Mouse (Mus musculus): ENCODE results near the gene Wwc1. TPM values are rescaled to one million over a fixed set of nuclear protein-coding genes. Genes with fewer than 3 reads are reported as not detected.

Gene Wwc1
- polyA plus RNA-seq, 1 experiment from 2014 or later, result 10.3 TPM

- H3K4me1 ChIP-seq (ENCODE audit: control insufficient read depth, insufficient read depth, low read length), result peaks cover 23% of the 10 kb centered on the region
- H3K9ac ChIP-seq (replicated peaks; ENCODE audit: low read length), result no peak overlapping the region
- H3K27me3 ChIP-seq (ENCODE audit: control insufficient read depth, insufficient read depth, low read length), result no peaks in the 10 kb centered on the region
- no peaks in the 10 kb centered on the region for H3K9me3 ChIP-seq (ENCODE audit: control insufficient read depth, low read length)
- no peak overlapping the region for H3K4me3 ChIP-seq (replicated peaks; ENCODE audit: low read depth, low read length)
- H3K4me2 ChIP-seq (ENCODE audit: low read length), result no peak overlapping the region
- H3K27ac ChIP-seq (replicated peaks; ENCODE audit: low read depth, low read length), result no peak overlapping the region
- ATAC-seq (ENCODE audit: low FRiP score, low TSS enrichment) (no peak), DNase-seq (no peak)
- WGBS, result 95% methylated on average over 9 of the region's 9 CpGs
- 0 out of 2 replicates have a peak, but pooled peaks cover 8% of the 10 kb centered on the region for H3K36me3 ChIP-seq (ENCODE audit: control insufficient read depth, insufficient read depth, low read length)
Observed at GRCm38 (mm10) chr11:35870961-35871360, 109.4 kb downstream of the Wwc1 start.

- Histone ChIP-seq H3K27me3 (ENCODE audit: control insufficient read depth, insufficient read depth, low read length) (no peaks in the 10 kb centered on the region), H3K27ac (replicated peaks; ENCODE audit: low read depth, low read length) (peak overlapping the region; percentile 89), H3K36me3 (ENCODE audit: control insufficient read depth, insufficient read depth, low read length) (0 out of 2 replicates have a peak, but pooled peaks cover 8% of the 10 kb centered on the region), H3K4me1 (ENCODE audit: control insufficient read depth, insufficient read depth, low read length) (peaks cover 29% of the 10 kb centered on the region), H3K4me3 (replicated peaks; ENCODE audit: low read depth, low read length) (no peak overlapping the region), H3K4me2 (ENCODE audit: low read length) (no peak overlapping the region), H3K9ac (replicated peaks; ENCODE audit: low read length) (no peak overlapping the region), H3K9me3 (ENCODE audit: control insufficient read depth, low read length) (no peaks in the 10 kb centered on the region)
- ATAC-seq (ENCODE audit: low FRiP score, low TSS enrichment) (no peak), DNase-seq (peak; percentile 55)
- 24% methylated on average over 7 of the region's 7 CpGs for WGBS
Observed at GRCm38 (mm10) chr11:35866140-35866539, 114.2 kb downstream of the Wwc1 start.

- H3K27ac ChIP-seq (replicated peaks; ENCODE audit: low read depth, low read length), result peak overlapping the region; percentile 89
- H3K36me3 ChIP-seq (ENCODE audit: control insufficient read depth, insufficient read depth, low read length), result peaks cover 8% of the 10 kb centered on the region; the same call in 1 of the 2 replicates
- peak overlapping the region; percentile 17; the same call in 1 of the 2 replicates for H3K9ac ChIP-seq (replicated peaks; ENCODE audit: low read length)
- no peaks in the 10 kb centered on the region for H3K27me3 ChIP-seq (ENCODE audit: control insufficient read depth, insufficient read depth, low read length)
- 5% methylated on average over 9 of the region's 9 CpGs for WGBS
- peak; percentile 93 for DNase-seq
- peak overlapping the region; percentile 44 for H3K4me2 ChIP-seq (ENCODE audit: low read length)
- peaks cover 29% of the 10 kb centered on the region for H3K4me1 ChIP-seq (ENCODE audit: control insufficient read depth, insufficient read depth, low read length)
- no peaks in the 10 kb centered on the region for H3K9me3 ChIP-seq (ENCODE audit: control insufficient read depth, low read length)
- peak; percentile 89 for ATAC-seq (ENCODE audit: low FRiP score, low TSS enrichment)
- H3K4me3 ChIP-seq (replicated peaks; ENCODE audit: low read depth, low read length), result no peak overlapping the region
Observed at GRCm38 (mm10) chr11:35864981-35865604, 115.2 kb downstream of the Wwc1 start.

- Histone ChIP-seq H3K27me3 (ENCODE audit: control insufficient read depth, insufficient read depth, low read length) (no peaks in the 10 kb centered on the region), H3K27ac (replicated peaks; ENCODE audit: low read depth, low read length) (0 out of 2 replicates have a peak overlapping the region, but pooled peaks have one; percentile 89), H3K4me3 (replicated peaks; ENCODE audit: low read depth, low read length) (no peak overlapping the region), H3K4me1 (ENCODE audit: control insufficient read depth, insufficient read depth, low read length) (peaks cover 29% of the 10 kb centered on the region), H3K9ac (replicated peaks; ENCODE audit: low read length) (no peak overlapping the region), H3K36me3 (ENCODE audit: control insufficient read depth, insufficient read depth, low read length) (peaks cover 2% of the 10 kb centered on the region; the same call in 1 of the 2 replicates), H3K9me3 (ENCODE audit: control insufficient read depth, low read length) (no peaks in the 10 kb centered on the region), H3K4me2 (ENCODE audit: low read length) (no peak overlapping the region)
- ATAC-seq (ENCODE audit: low FRiP score, low TSS enrichment) (no peak), DNase-seq (no peak)
- WGBS, result 83% methylated on average over 5 of the region's 5 CpGs
Observed at GRCm38 (mm10) chr11:35863653-35864052, 116.7 kb downstream of the Wwc1 start.

GRCm38 (mm10) chr11:35857395-35858067, 122.8 kb downstream of the Wwc1 start:
- Histone ChIP-seq H3K4me1 (ENCODE audit: control insufficient read depth, insufficient read depth, low read length) (peaks cover 27% of the 10 kb centered on the region), H3K27me3 (ENCODE audit: control insufficient read depth, insufficient read depth, low read length) (no peaks in the 10 kb centered on the region), H3K27ac (replicated peaks; ENCODE audit: low read depth, low read length) (peak overlapping the region; percentile 82), H3K36me3 (ENCODE audit: control insufficient read depth, insufficient read depth, low read length) (no peaks in the 10 kb centered on the region; the same call in 1 of the 2 replicates), H3K4me3 (replicated peaks; ENCODE audit: low read depth, low read length) (no peak overlapping the region), H3K9ac (replicated peaks; ENCODE audit: low read length) (no peak overlapping the region), H3K9me3 (ENCODE audit: control insufficient read depth, low read length) (no peaks in the 10 kb centered on the region), H3K4me2 (ENCODE audit: low read length) (no peak overlapping the region)
- WGBS, result 63% methylated on average over 12 of the region's 12 CpGs
- no peak for DNase-seq
- no peak for ATAC-seq (ENCODE audit: low FRiP score, low TSS enrichment)

GRCm38 (mm10) chr11:35856359-35857040, 123.8 kb downstream of the Wwc1 start:
- DNase-seq, result peak; percentile 88
- peak; percentile 89 for ATAC-seq (ENCODE audit: low FRiP score, low TSS enrichment)
- 10% methylated on average over 11 of the region's 11 CpGs for WGBS
- H3K36me3 ChIP-seq (ENCODE audit: control insufficient read depth, insufficient read depth, low read length), result no peaks in the 10 kb centered on the region; the same call in none of the 2 replicates
- H3K4me2 ChIP-seq (ENCODE audit: low read length), result 0 out of 2 replicates have a peak overlapping the region, but pooled peaks have one; percentile 10
- no peak overlapping the region for H3K9ac ChIP-seq (replicated peaks; ENCODE audit: low read length)
- peaks cover 27% of the 10 kb centered on the region for H3K4me1 ChIP-seq (ENCODE audit: control insufficient read depth, insufficient read depth, low read length)
- no peak overlapping the region for H3K4me3 ChIP-seq (replicated peaks; ENCODE audit: low read depth, low read length)
- no peaks in the 10 kb centered on the region for H3K27me3 ChIP-seq (ENCODE audit: control insufficient read depth, insufficient read depth, low read length)
- H3K9me3 ChIP-seq (ENCODE audit: control insufficient read depth, low read length), result no peaks in the 10 kb centered on the region
- peak overlapping the region; percentile 82 for H3K27ac ChIP-seq (replicated peaks; ENCODE audit: low read depth, low read length)

GRCm38 (mm10) chr11:35855567-35855966, 124.8 kb downstream of the Wwc1 start:
- H3K4me3 ChIP-seq (replicated peaks; ENCODE audit: low read depth, low read length), result no peak overlapping the region
- peak overlapping the region; percentile 82 for H3K27ac ChIP-seq (replicated peaks; ENCODE audit: low read depth, low read length)
- WGBS, result 50% methylated on average over 7 of the region's 9 CpGs
- no peak overlapping the region for H3K4me2 ChIP-seq (ENCODE audit: low read length)
- H3K36me3 ChIP-seq (ENCODE audit: control insufficient read depth, insufficient read depth, low read length), result no peaks in the 10 kb centered on the region; the same call in none of the 2 replicates
- no peaks in the 10 kb centered on the region for H3K27me3 ChIP-seq (ENCODE audit: control insufficient read depth, insufficient read depth, low read length)
- H3K9ac ChIP-seq (replicated peaks; ENCODE audit: low read length), result no peak overlapping the region
- no peak for DNase-seq
- no peak for ATAC-seq (ENCODE audit: low FRiP score, low TSS enrichment)
- peaks cover 27% of the 10 kb centered on the region for H3K4me1 ChIP-seq (ENCODE audit: control insufficient read depth, insufficient read depth, low read length)
- H3K9me3 ChIP-seq (ENCODE audit: control insufficient read depth, low read length), result no peaks in the 10 kb centered on the region

GRCm38 (mm10) chr11:35854941-35855340, 125.4 kb downstream of the Wwc1 start:
- H3K4me2 ChIP-seq (ENCODE audit: low read length), result no peak overlapping the region
- DNase-seq (no peak), ATAC-seq (ENCODE audit: low FRiP score, low TSS enrichment) (no peak)
- H3K27ac ChIP-seq (replicated peaks; ENCODE audit: low read depth, low read length), result 0 out of 2 replicates have a peak overlapping the region, but pooled peaks have one; percentile 13
- 61% methylated on average over 5 of the region's 5 CpGs for WGBS
- H3K27me3 ChIP-seq (ENCODE audit: control insufficient read depth, insufficient read depth, low read length), result no peaks in the 10 kb centered on the region
- H3K4me3 ChIP-seq (replicated peaks; ENCODE audit: low read depth, low read length), result no peak overlapping the region
- H3K4me1 ChIP-seq (ENCODE audit: control insufficient read depth, insufficient read depth, low read length), result peaks cover 27% of the 10 kb centered on the region
- H3K36me3 ChIP-seq (ENCODE audit: control insufficient read depth, insufficient read depth, low read length), result no peaks in the 10 kb centered on the region; the same call in 1 of the 2 replicates
- H3K9ac ChIP-seq (replicated peaks; ENCODE audit: low read length), result no peak overlapping the region
- no peaks in the 10 kb centered on the region for H3K9me3 ChIP-seq (ENCODE audit: control insufficient read depth, low read length)
